Mouse (Mus musculus) erythroblast, adult 5-6 weeks (primary cell): ENCODE measurements at regions not wholly inside any gene's neighbourhood (a gene's known extent, or its start where the extent isn't known, plus 50 kb on each side); places are given as distances from the start of the nearest gene placed in this dataset.
"Not testable (repeated sequence)": the region's sequence is repeated elsewhere in the genome, so short reads cannot be mapped to it uniquely, and the experiment has no call there.

Source experiments
- ATAC-seq: replicated peaks from 2 replicates; pipeline ENCODE4 v1.8.0; 2016; ENCODE audit warnings: moderate number of reproducible peaks, mild to moderate bottlenecking, moderate TSS enrichment, inconsistent platforms; ENCODE audit not compliant: poor library complexity, low FRiP score, severe bottlenecking

DNA sequence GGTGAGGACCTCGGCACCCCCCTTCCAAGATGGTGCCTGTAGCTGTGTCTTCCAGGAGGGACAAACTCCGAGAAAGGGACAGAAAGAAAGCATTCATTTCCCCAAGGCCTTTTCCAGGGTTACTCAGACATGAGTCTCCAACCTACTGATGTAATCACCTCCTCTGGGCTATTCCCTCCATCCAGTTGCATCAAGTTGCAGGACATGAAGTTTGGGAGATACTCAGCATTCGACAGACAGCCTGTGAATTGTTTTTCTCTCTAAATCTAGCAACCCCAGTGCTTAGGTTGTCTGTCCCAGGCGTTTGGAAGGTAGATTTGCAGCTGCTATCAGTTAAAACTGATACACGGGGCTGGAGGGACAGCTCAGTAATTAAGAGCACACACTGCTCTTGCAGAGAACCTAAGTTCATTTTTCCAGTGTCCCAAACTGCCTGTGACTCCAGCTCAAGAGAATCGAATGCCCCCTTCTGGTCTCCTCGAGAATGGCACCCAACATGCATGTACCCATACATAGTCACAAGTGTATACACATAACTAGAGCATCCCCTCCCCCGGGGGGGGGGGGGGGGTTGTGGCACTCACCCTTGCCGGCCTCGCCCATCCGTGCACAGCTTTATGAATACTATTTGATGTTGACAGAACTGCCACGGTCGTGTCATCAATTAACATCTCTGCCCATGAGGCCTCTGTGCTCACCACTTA, 73.8 kb upstream of the Spata13 start:
- ATAC-seq, result no peak

- no peak for ATAC-seq
Observed at GRCm38 (mm10) chr14:60576281-60576680, 57.5 kb upstream of the Spata13 start.

DNA sequence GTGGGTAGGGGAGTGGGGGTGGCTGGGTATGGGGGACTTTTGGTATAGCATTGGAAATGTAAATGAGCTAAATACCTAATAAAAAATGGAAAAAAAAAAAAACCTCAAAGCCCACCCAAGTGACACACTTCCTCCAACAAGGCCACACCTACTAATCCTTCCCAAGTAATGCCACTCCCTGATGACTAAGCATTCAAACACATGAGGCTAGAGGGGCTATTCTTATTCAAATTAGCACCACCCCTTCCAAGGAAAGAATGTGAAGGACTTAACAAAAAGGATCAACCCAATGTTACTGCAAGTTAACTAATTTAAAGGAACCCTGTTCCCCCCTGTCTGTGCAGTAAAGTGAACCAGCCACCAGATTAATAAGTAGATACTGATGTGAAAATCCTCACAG, 53.7 kb upstream of the Spata13 start:
- ATAC-seq, result not testable (repeated sequence)
